Mouse (Mus musculus) liver, adult 2 months (tissue): ENCODE measurements at regions not wholly inside any gene's neighbourhood (a gene's known extent, or its start where the extent isn't known, plus 50 kb on each side); places are given as distances from the start of the nearest gene placed in this dataset.

Experiments used
- CTCF ChIP-seq: fragments of 200-500 bp; IDR thresholded peaks from 2 replicates; pipeline ENCODE4 v1.5.1; 2011; ENCODE audit warnings: low read depth, low read length, control low read depth
- POLR2A ChIP-seq: fragments of 200-500 bp; IDR thresholded peaks from 2 replicates; pipeline ENCODE4 v1.6.1; 2011; ENCODE audit warnings: low read length, control low read depth; ENCODE audit not compliant: insufficient read depth; ENCODE audit errors: extremely low read depth

- TF ChIP-seq POLR2A (no peak), CTCF (no peak)
Measured at GRCm38 (mm10) chr1:91630206-91630605, 89.9 kb downstream of the Asb1 start.
